ENCODE assay signal across 18 mouse cellular contexts in the genomic region with DNA sequence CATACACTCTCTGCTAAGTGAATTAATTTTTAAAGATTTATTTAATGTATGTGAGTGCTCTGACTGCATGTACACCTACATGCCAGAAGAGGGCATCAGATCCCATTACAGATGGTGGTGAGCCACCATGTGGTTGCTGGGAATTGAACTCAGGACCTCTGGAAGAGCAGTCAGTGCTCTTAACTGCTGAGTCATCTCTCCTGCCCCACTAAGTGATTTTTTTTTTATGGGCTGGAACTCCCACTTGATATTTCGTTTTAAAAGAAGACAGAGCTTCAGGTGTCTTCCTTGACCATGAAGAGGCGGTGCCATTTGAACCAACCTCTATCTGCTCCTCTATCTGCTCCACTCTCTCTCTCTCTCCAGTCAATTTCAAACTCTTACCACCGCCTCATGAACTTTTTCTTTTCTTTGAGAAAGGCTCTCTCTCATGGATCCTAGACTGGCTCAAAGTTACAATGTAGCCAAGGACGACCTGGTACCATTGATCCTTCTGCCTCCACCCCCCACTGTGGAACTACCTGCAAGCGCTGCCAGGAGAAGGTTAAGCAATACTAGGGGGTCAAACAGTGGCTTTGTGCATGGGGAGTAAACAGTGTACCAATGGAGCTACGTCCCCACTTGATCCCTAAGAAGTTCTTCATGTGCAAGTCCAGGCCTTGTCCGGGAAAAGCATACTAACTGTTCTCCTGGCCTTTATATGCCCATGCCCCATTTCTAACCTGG. TPM values are rescaled to one million over a fixed set of nuclear protein-coding genes. Genes with fewer than 3 reads are reported as not detected.
A peak's percentile ranks its signal among the peaks of the same experiment; 100 is the strongest.
DNase-seq lines count a peak whose midpoint lies in the region; ATAC-seq and TF ChIP-seq lines count a peak whose summit lies in the region.
"Had no signal": no experiment of that assay in that cellular context is flagged by ENCODE, and none has a peak within 500 bp of the region (broad histone marks: within the 10 kb centered on the region; RNA-seq: fewer than 3 reads in every experiment).

No protein-coding gene starts in this region.

- intact Hi-C loops in heart, adult 2 months (cut with DNase I), result loop anchor here (5.0 kb wide), 1 partner anchor 411 kb away; a partner anchor contains a TSS

- H3K4me3 ChIP-seq in heart, adult 2 months, result no peak overlapping the region
- H3K4me3 ChIP-seq in liver, embryonic 12.5 days, result no peak overlapping the region
- H3K4me3 ChIP-seq in liver, embryonic 11.5 days (ENCODE audit: low read depth, low read length), result no peak overlapping the region
- no peak overlapping the region for H3K4me3 ChIP-seq in E14TG2a.4 (replicated peaks; ENCODE audit: low read length)
- no peak overlapping the region for H3K4me3 ChIP-seq in liver, embryonic 14.5 days (ENCODE audit: insufficient read depth in 1 of 2, low read depth in 2 of 2, low read length in 2 of 2)
- H3K4me3 ChIP-seq: forebrain, embryonic 12.5 days had no signal

- peak overlapping the region; percentile 32 for H3K27ac ChIP-seq in heart, adult 2 months
- H3K27ac ChIP-seq in liver, embryonic 12.5 days, result no peak overlapping the region
- H3K27ac ChIP-seq in liver, embryonic 11.5 days (ENCODE audit: low read depth, low read length), result no peak overlapping the region
- no peak overlapping the region for H3K27ac ChIP-seq in liver, embryonic 14.5 days
- H3K27ac ChIP-seq: forebrain, embryonic 12.5 days; hindbrain, postnatal 0 days had no signal

- no peaks in the 10 kb centered on the region for H3K9me3 ChIP-seq in liver, embryonic 12.5 days (replicated peaks)
- H3K9me3 ChIP-seq in liver, embryonic 11.5 days (ENCODE audit: control insufficient read depth, low read length), result no peaks in the 10 kb centered on the region
- H3K9me3 ChIP-seq in E14TG2a.4 (ENCODE audit: low read length), result no peaks in the 10 kb centered on the region
- H3K9me3 ChIP-seq in liver, embryonic 14.5 days (ENCODE audit: control insufficient read depth, low read length), result no peaks in the 10 kb centered on the region
- H3K9me3 ChIP-seq: forebrain, embryonic 12.5 days had no signal

- H3K4me1 ChIP-seq in heart, adult 2 months (ENCODE audit: control insufficient read depth, insufficient read depth, low read length), result peaks cover 11% of the 10 kb centered on the region
- peaks cover 12% of the 10 kb centered on the region; the same call in 1 of the 2 replicates for H3K4me1 ChIP-seq in liver, embryonic 12.5 days
- peaks cover 3% of the 10 kb centered on the region; the same call in 1 of the 2 replicates for H3K4me1 ChIP-seq in liver, embryonic 11.5 days (replicated peaks; ENCODE audit: control insufficient read depth, insufficient read depth, low read length)
- H3K4me1 ChIP-seq in E14TG2a.4 (replicated peaks; ENCODE audit: low read depth, low read length), result peaks cover 28% of the 10 kb centered on the region
- peaks cover 0 to 5% of the 10 kb centered on the region in 2 experiments; a peak in 2 of 4 replicates for H3K4me1 ChIP-seq in liver, embryonic 14.5 days (replicated peaks; ENCODE audit: control insufficient read depth in 2 of 2, insufficient read depth in 2 of 2, low read length in 1 of 2)

- 0 out of 2 replicates have a peak, but pooled peaks have one; percentile 17 for TF ChIP-seq CTCF in heart, adult 2 months (IDR thresholded peaks at IDR 0.05)
- peak; percentile 31; the same call in 1 of the 2 replicates for TF ChIP-seq CTCF in E14TG2a.4 (conservative IDR thresholded peaks at IDR 0.05; ENCODE audit: low read length)
- peak; percentile 26; the same call in 1 of the 2 replicates for TF ChIP-seq CTCF in liver, embryonic 14.5 days (IDR thresholded peaks at IDR 0.05; ENCODE audit: low read depth)

- no peaks in the 10 kb centered on the region for H3K36me3 ChIP-seq in heart, adult 2 months (ENCODE audit: control insufficient read depth, insufficient read depth, low read length)
- no peaks in the 10 kb centered on the region for H3K36me3 ChIP-seq in liver, embryonic 12.5 days
- no peaks in the 10 kb centered on the region for H3K36me3 ChIP-seq in liver, embryonic 11.5 days (ENCODE audit: control insufficient read depth, insufficient read depth, low read length)
- H3K36me3 ChIP-seq in E14TG2a.4 (ENCODE audit: insufficient read depth, low read length), result no peaks in the 10 kb centered on the region
- H3K36me3 ChIP-seq in liver, embryonic 14.5 days (replicated peaks; ENCODE audit: control insufficient read depth, insufficient read depth, low read depth), result no peaks in the 10 kb centered on the region
- H3K36me3 ChIP-seq: forebrain, embryonic 12.5 days had no signal

- H3K9ac ChIP-seq in heart, adult 2 months (ENCODE audit: low read depth, low read length), result no peak overlapping the region
- no peak overlapping the region for H3K9ac ChIP-seq in liver, embryonic 12.5 days
- H3K9ac ChIP-seq in liver, embryonic 11.5 days (ENCODE audit: low read depth, low read length), result no peak overlapping the region
- no peak overlapping the region for H3K9ac ChIP-seq in liver, embryonic 14.5 days (replicated peaks)
- H3K9ac ChIP-seq: forebrain, embryonic 12.5 days; lung, embryonic 14.5 days had no signal

- no peak for ATAC-seq in liver, embryonic 12.5 days
- ATAC-seq in liver, embryonic 11.5 days (replicated peaks; ENCODE audit: low FRiP score), result no peak
- no peak for ATAC-seq in liver, embryonic 14.5 days (ENCODE audit: insufficient read depth)
- ATAC-seq: hindbrain, postnatal 0 days; midbrain, embryonic 16.5 days had no signal

- H3K27me3 ChIP-seq in heart, adult 2 months (ENCODE audit: control insufficient read depth, insufficient read depth, low read length), result no peaks in the 10 kb centered on the region
- peaks cover 5% of the 10 kb centered on the region; the same call in 1 of the 2 replicates for H3K27me3 ChIP-seq in liver, embryonic 12.5 days (replicated peaks)
- H3K27me3 ChIP-seq in liver, embryonic 11.5 days (replicated peaks; ENCODE audit: control insufficient read depth, insufficient read depth, low read length), result peaks cover 2% of the 10 kb centered on the region; the same call in 1 of the 2 replicates
- peaks cover 23% of the 10 kb centered on the region for H3K27me3 ChIP-seq in E14TG2a.4 (ENCODE audit: insufficient read depth, low read length)
- H3K27me3 ChIP-seq in liver, embryonic 14.5 days (ENCODE audit: control insufficient read depth, insufficient read depth, low read length), result no peaks in the 10 kb centered on the region
- H3K27me3 ChIP-seq: forebrain, embryonic 12.5 days had no signal

- TF ChIP-seq EP300 in heart, adult 2 months (IDR thresholded peaks at IDR 0.05; ENCODE audit: insufficient read depth, low read depth, low read length), result no peak
- no peak for TF ChIP-seq EP300 in liver, embryonic 14.5 days (IDR thresholded peaks at IDR 0.05; ENCODE audit: low read depth)

- H3K4me2 ChIP-seq in liver, embryonic 12.5 days, result 0 out of 2 replicates have a peak overlapping the region, but pooled peaks have one; percentile 17
- no peak overlapping the region for H3K4me2 ChIP-seq in liver, embryonic 11.5 days
- no peak overlapping the region for H3K4me2 ChIP-seq in liver, embryonic 14.5 days (ENCODE audit: low read depth)
- H3K4me2 ChIP-seq: forebrain, embryonic 12.5 days; heart, embryonic 11.5 days; lung, embryonic 14.5 days had no signal

- DNase-seq in heart, adult 2 months, result no peak
- DNase-seq in heart, postnatal 4 days, result no peak
- no peak for DNase-seq in liver, embryonic 11.5 days (ENCODE audit: low spot score)
- DNase-seq in liver, embryonic 14.5 days (ENCODE audit: low read depth in 3 of 3, low spot score in 3 of 3), result no peak
- DNase-seq in retina, embryonic 14.5 days (ENCODE audit: low spot score), result no peak
- DNase-seq in right cerebral cortex, adult 18-20 months, result no peak
- DNase-seq: adrenal gland, postnatal 36 days; cerebellum, postnatal 25 days; gastrocnemius, postnatal 25 days; lung, embryonic 14.5 days; right cerebral cortex, postnatal 25 days had no signal

- TF ChIP-seq POLR2A in heart, adult 2 months (IDR thresholded peaks at IDR 0.05; ENCODE audit: insufficient read depth, low read depth, low read length), result no peak

- H3K79me2 ChIP-seq in heart, adult 2 months (replicated peaks; ENCODE audit: control insufficient read depth, insufficient read depth, low read length), result no peaks in the 10 kb centered on the region

- WGBS in heart, adult 2 months, result 98% methylated on average over 7 of the region's 7 CpGs
- WGBS in liver, embryonic 12.5 days (ENCODE audit: insufficient replicate concordance), result 72% methylated on average over 7 of the region's 7 CpGs
- 88% methylated on average over 7 of the region's 7 CpGs for WGBS in liver, embryonic 11.5 days
- 71% methylated on average over 7 of the region's 7 CpGs for WGBS in liver, embryonic 14.5 days (ENCODE audit: insufficient replicate concordance)

RNA-seq across cellular contexts. Expression of a gene that starts 22.6 kb away (rescaled TPM):
- total RNA-seq in heart, adult 2 months (2021), result 1 to 10 TPM in 1 of 2 experiments, under 1 TPM in 1; 0.81 to 1.4 TPM
- polyA plus RNA-seq in heart, adult 2 months (2012; rRNA removed), result 2.3 and 3.3 TPM in 2 replicates
- 1 to 10 TPM; 1.9 to 2.4 TPM for total RNA-seq in heart, postnatal 4 days (2021)
- 6.1 and 6.5 TPM in 2 replicates for polyA plus RNA-seq in liver, embryonic 12.5 days (2016; fragmentation: Nextera tagmentation; extraction: Ambion mirVana)
- polyA plus RNA-seq in liver, embryonic 11.5 days (2014; fragmentation: Nextera tagmentation; extraction: Ambion mirVana), result 7.4 and 9.4 TPM in 2 replicates
- polyA plus RNA-seq in liver, embryonic 14.5 days (2012; rRNA removed), result 3.7 and 4.6 TPM in 2 replicates
- 6.5 and 7.8 TPM in 2 replicates for polyA plus RNA-seq in liver, embryonic 14.5 days (2014; fragmentation: Nextera tagmentation; extraction: Ambion mirVana)

RNA-seq across cellular contexts. Expression of a gene that starts 44.3 kb away (rescaled TPM):
- total RNA-seq in heart, adult 2 months (2021), result under 1 TPM; 0.64 to 0.78 TPM
- 0.88 and 1.8 TPM in 2 replicates for polyA plus RNA-seq in heart, adult 2 months (2012; rRNA removed)
- total RNA-seq in heart, postnatal 4 days (2021), result not detected
- polyA plus RNA-seq in liver, embryonic 12.5 days (2016; fragmentation: Nextera tagmentation; extraction: Ambion mirVana), result 53.1 and 56.3 TPM in 2 replicates
- 39.0 and 39.6 TPM in 2 replicates for polyA plus RNA-seq in liver, embryonic 11.5 days (2014; fragmentation: Nextera tagmentation; extraction: Ambion mirVana)
- 27.6 and 40.4 TPM in 2 replicates for polyA plus RNA-seq in liver, embryonic 14.5 days (2012; rRNA removed)
- polyA plus RNA-seq in liver, embryonic 14.5 days (2014; fragmentation: Nextera tagmentation; extraction: Ambion mirVana), result 65.5 and 73.5 TPM in 2 replicates
- total RNA-seq: gastrocnemius, postnatal 25 days had no signal
- polyA plus RNA-seq: limb, embryonic 11.5 days had no signal

Comparison
In these comparisons a context has a peak if more than half of its experiments do, and no peak if none do; other contexts are left out.
1. RNA of a gene that starts 44.3 kb away (polyA plus RNA-seq): 27.6 to 73.5 TPM in liver, embryonic 14.5 days, 53.1 to 56.3 TPM in liver, embryonic 12.5 days and 39.0 to 39.6 TPM in liver, embryonic 11.5 days; 0.88 to 1.8 TPM in heart, adult 2 months; every median in the first group is over 10 times any median in the second.
2. Peak in every context shown above with its lines, with median percentiles within 50 percentile points of each other: CTCF ChIP-seq.